10 mouse cellular contexts compared by ENCODE assay signal in genomic region chr5:140596927-140597588, GRCm38 (mm10). TPM values are rescaled to one million over a fixed set of nuclear protein-coding genes. Genes with fewer than 3 reads are reported as not detected.
DNase-seq lines count a peak whose midpoint lies in the region; ATAC-seq and TF ChIP-seq lines count a peak whose summit lies in the region.
"Had no signal": no experiment of that assay in that cellular context is flagged by ENCODE, and none has a peak within 500 bp of the region (broad histone marks: within the 10 kb centered on the region; RNA-seq: fewer than 3 reads in every experiment).

No protein-coding gene starts in this region.

- H3K4me2 ChIP-seq in hindbrain, embryonic 13.5 days: no peak overlapping the region
- H3K4me2 ChIP-seq in hindbrain, embryonic 12.5 days (replicated peaks): no peak overlapping the region
- no peak overlapping the region for H3K4me2 ChIP-seq in limb, embryonic 15.5 days
- H3K4me2 ChIP-seq: heart, embryonic 13.5 days had no signal

- no peak for TF ChIP-seq CTCF in left cerebral cortex, adult 2 months (IDR thresholded peaks at IDR 0.05)

- H3K36me3 ChIP-seq in hindbrain, embryonic 13.5 days: no peaks in the 10 kb centered on the region
- H3K36me3 ChIP-seq in hindbrain, embryonic 12.5 days: no peaks in the 10 kb centered on the region
- H3K36me3 ChIP-seq in limb, embryonic 15.5 days: no peaks in the 10 kb centered on the region
- H3K36me3 ChIP-seq: heart, embryonic 13.5 days had no signal

- WGBS in hindbrain, embryonic 13.5 days: 77% methylated on average over 18 of the region's 18 CpGs
- WGBS in hindbrain, embryonic 12.5 days: 71% methylated on average over 18 of the region's 18 CpGs
- WGBS in limb, embryonic 15.5 days: 49% methylated on average over 18 of the region's 18 CpGs

- no peak for ATAC-seq in hindbrain, embryonic 13.5 days (ENCODE audit: low FRiP score)
- no peak for ATAC-seq in hindbrain, embryonic 12.5 days (ENCODE audit: low FRiP score)
- ATAC-seq in limb, embryonic 15.5 days (ENCODE audit: insufficient number of reproducible peaks, low FRiP score, low TSS enrichment, low read depth): no peak
- ATAC-seq in neutrophil, adult 5-6 weeks (ENCODE audit: extremely low read depth, insufficient number of reproducible peaks, low FRiP score, poor library complexity, severe bottlenecking): peak; percentile 69
- ATAC-seq: Patski had no signal

- H3K4me3 ChIP-seq in hindbrain, embryonic 13.5 days: no peak overlapping the region
- no peak overlapping the region for H3K4me3 ChIP-seq in hindbrain, embryonic 12.5 days
- H3K4me3 ChIP-seq in limb, embryonic 15.5 days: no peak overlapping the region
- no peak overlapping the region for H3K4me3 ChIP-seq in left cerebral cortex, adult 2 months
- H3K4me3 ChIP-seq: heart, embryonic 13.5 days had no signal

- no peak overlapping the region for H3K9ac ChIP-seq in hindbrain, embryonic 13.5 days
- no peak overlapping the region for H3K9ac ChIP-seq in hindbrain, embryonic 12.5 days
- no peak overlapping the region for H3K9ac ChIP-seq in limb, embryonic 15.5 days
- H3K9ac ChIP-seq: heart, embryonic 13.5 days had no signal

- no peaks in the 10 kb centered on the region for H3K9me3 ChIP-seq in hindbrain, embryonic 13.5 days
- H3K9me3 ChIP-seq in hindbrain, embryonic 12.5 days (replicated peaks): no peaks in the 10 kb centered on the region
- H3K9me3 ChIP-seq in limb, embryonic 15.5 days: no peaks in the 10 kb centered on the region
- H3K9me3 ChIP-seq: heart, embryonic 13.5 days had no signal

- H3K27me3 ChIP-seq in hindbrain, embryonic 13.5 days: no peaks in the 10 kb centered on the region
- H3K27me3 ChIP-seq in hindbrain, embryonic 12.5 days: no peaks in the 10 kb centered on the region
- H3K27me3 ChIP-seq in limb, embryonic 15.5 days: no peaks in the 10 kb centered on the region
- H3K27me3 ChIP-seq: Patski had no signal

- peak; percentile 45 to 73 for DNase-seq in heart, adult 9 months (ENCODE audit: low spot score in 2 of 2)
- no peak for DNase-seq in cerebellum, adult 18-20 months
- DNase-seq in left cerebral cortex, postnatal 4 days: no peak
- DNase-seq in left cerebral cortex, adult 2 months (ENCODE audit: extremely low spot score in 1 of 2, low spot score in 2 of 2): no peak

- H3K27ac ChIP-seq in hindbrain, embryonic 13.5 days: 0 out of 2 replicates have a peak overlapping the region, but pooled peaks have one; percentile 12
- H3K27ac ChIP-seq in hindbrain, embryonic 12.5 days: no peak overlapping the region
- H3K27ac ChIP-seq in limb, embryonic 15.5 days: peak overlapping the region; percentile 51
- H3K27ac ChIP-seq in left cerebral cortex, adult 2 months: no peak overlapping the region
- H3K27ac ChIP-seq: heart, embryonic 13.5 days had no signal

- H3K4me1 ChIP-seq in hindbrain, embryonic 13.5 days (replicated peaks): peaks cover 10% of the 10 kb centered on the region
- H3K4me1 ChIP-seq in hindbrain, embryonic 12.5 days: peaks cover 13% of the 10 kb centered on the region; the same call in 1 of the 2 replicates
- H3K4me1 ChIP-seq in limb, embryonic 15.5 days: peaks cover 15% of the 10 kb centered on the region

- intact Hi-C loops in left cerebral cortex, postnatal 4 days (cut with DNase I): no loop called here
- intact Hi-C loops in left cerebral cortex, adult 2 months (cut with DNase I): no loop called here

RNA-seq across cellular contexts. Expression of gene Lfng, which starts 10.1 kb away (rescaled TPM):
- polyA plus RNA-seq in hindbrain, embryonic 13.5 days (2015; fragmentation: Nextera tagmentation; extraction: Ambion mirVana): 22.9 and 27.1 TPM in 2 replicates
- 23.8 and 27.6 TPM in 2 replicates for polyA plus RNA-seq in hindbrain, embryonic 12.5 days (2016; fragmentation: Nextera tagmentation; extraction: Ambion mirVana)
- 16.9 and 19.7 TPM in 2 replicates for polyA plus RNA-seq in limb, embryonic 15.5 days (2015; fragmentation: Nextera tagmentation; extraction: Ambion mirVana)
- 229 and 273 TPM in 2 replicates for total RNA-seq in neutrophil, adult 5-6 weeks (2017)
- 10 to 100 TPM; 19.7 to 20.7 TPM for total RNA-seq in left cerebral cortex, postnatal 4 days (2021)
- 10 to 100 TPM; 25.9 to 26.2 TPM for total RNA-seq in left cerebral cortex, adult 2 months (2021)

RNA-seq across cellular contexts. Expression of gene Grifin, which starts 32.2 kb away (rescaled TPM):
- not detected in 2 replicates for polyA plus RNA-seq in hindbrain, embryonic 13.5 days (2015; fragmentation: Nextera tagmentation; extraction: Ambion mirVana)
- polyA plus RNA-seq in hindbrain, embryonic 12.5 days (2016; fragmentation: Nextera tagmentation; extraction: Ambion mirVana): not detected in 2 replicates
- polyA plus RNA-seq in limb, embryonic 15.5 days (2015; fragmentation: Nextera tagmentation; extraction: Ambion mirVana): 0.31 TPM in 1 of 2 replicates, not detected in the other
- 0.86 TPM in 1 of 2 replicates, not detected in the other for total RNA-seq in neutrophil, adult 5-6 weeks (2017)
- not detected for total RNA-seq in left cerebral cortex, postnatal 4 days (2021)
- total RNA-seq in left cerebral cortex, adult 2 months (2021): not detected
- polyA plus RNA-seq: heart, embryonic 13.5 days had no signal

RNA-seq across cellular contexts. Expression of gene Ttyh3, which starts 51.8 kb away (rescaled TPM):
- polyA plus RNA-seq in hindbrain, embryonic 13.5 days (2015; fragmentation: Nextera tagmentation; extraction: Ambion mirVana): 65.3 and 67.4 TPM in 2 replicates
- polyA plus RNA-seq in hindbrain, embryonic 12.5 days (2016; fragmentation: Nextera tagmentation; extraction: Ambion mirVana): 83.7 and 98.3 TPM in 2 replicates
- polyA plus RNA-seq in limb, embryonic 15.5 days (2015; fragmentation: Nextera tagmentation; extraction: Ambion mirVana): 29.9 and 34.1 TPM in 2 replicates
- 54.6 and 59.8 TPM in 2 replicates for total RNA-seq in neutrophil, adult 5-6 weeks (2017)
- total RNA-seq in left cerebral cortex, postnatal 4 days (2021): 100 to 1,000 TPM; 382 to 395 TPM
- total RNA-seq in left cerebral cortex, adult 2 months (2021): 100 to 1,000 TPM; 244 to 247 TPM

Comparison
In these comparisons a context has a peak if more than half of its experiments do, and no peak if none do; other contexts are left out.
1. H3K27ac ChIP-seq: peak in hindbrain, embryonic 13.5 days (single experiment) and limb, embryonic 15.5 days (single experiment); none in hindbrain, embryonic 12.5 days (single experiment) and left cerebral cortex, adult 2 months (single experiment).
2. DNase-seq: peak in heart, adult 9 months (2 of 2); none in cerebellum, adult 18-20 months (0 of 2), left cerebral cortex, postnatal 4 days (single experiment) and left cerebral cortex, adult 2 months (0 of 2).